ENCODE assay signal across 10 mouse cellular contexts in genomic region chr7:56348528-56348927, GRCm38 (mm10).
DNase-seq lines count a peak whose midpoint lies in the region; ATAC-seq lines count a peak whose summit lies in the region.
"Had no signal": no experiment of that assay in that cellular context is flagged by ENCODE, and none has a peak within 500 bp of the region (broad histone marks: within the 10 kb centered on the region; RNA-seq: fewer than 3 reads in every experiment).

No protein-coding gene starts in this region.

- no peaks in the 10 kb centered on the region for H3K9me3 ChIP-seq in embryonic facial prominence, embryonic 14.5 days (ENCODE audit: control insufficient read depth, low read length)
- no peaks in the 10 kb centered on the region for H3K9me3 ChIP-seq in embryonic facial prominence, embryonic 10.5 days
- H3K9me3 ChIP-seq: megakaryocyte, embryonic 14.5 days had no signal

- no peaks in the 10 kb centered on the region for H3K4me1 ChIP-seq in embryonic facial prominence, embryonic 14.5 days (ENCODE audit: control insufficient read depth, insufficient read depth, low read length)
- no peaks in the 10 kb centered on the region for H3K4me1 ChIP-seq in embryonic facial prominence, embryonic 10.5 days
- H3K4me1 ChIP-seq: megakaryocyte, embryonic 14.5 days had no signal

- H3K27me3 ChIP-seq in embryonic facial prominence, embryonic 14.5 days (replicated peaks; ENCODE audit: control insufficient read depth, insufficient read depth, low read length) = no peaks in the 10 kb centered on the region
- H3K27me3 ChIP-seq in embryonic facial prominence, embryonic 10.5 days (replicated peaks; ENCODE audit: low read depth, poor library complexity, severe bottlenecking) = no peaks in the 10 kb centered on the region
- H3K27me3 ChIP-seq: megakaryocyte, embryonic 14.5 days had no signal

- no peaks in the 10 kb centered on the region for H3K36me3 ChIP-seq in embryonic facial prominence, embryonic 14.5 days (ENCODE audit: control insufficient read depth, insufficient read depth, low read length)
- H3K36me3 ChIP-seq in embryonic facial prominence, embryonic 10.5 days (replicated peaks) = no peaks in the 10 kb centered on the region

- H3K4me3 ChIP-seq in embryonic facial prominence, embryonic 14.5 days (ENCODE audit: low read depth, low read length) = no peak overlapping the region
- no peak overlapping the region for H3K4me3 ChIP-seq in embryonic facial prominence, embryonic 10.5 days
- H3K4me3 ChIP-seq: megakaryocyte, embryonic 14.5 days had no signal

- H3K27ac ChIP-seq in embryonic facial prominence, embryonic 14.5 days (replicated peaks; ENCODE audit: low read depth, low read length) = no peak overlapping the region
- no peak overlapping the region for H3K27ac ChIP-seq in embryonic facial prominence, embryonic 10.5 days (replicated peaks)

- peak; percentile 4 for DNase-seq in embryonic facial prominence, embryonic 14.5 days (ENCODE audit: low spot score)
- no peak for DNase-seq in embryonic facial prominence, embryonic 10.5 days (ENCODE audit: low spot score)
- peak; percentile 21 for DNase-seq in kidney, postnatal 4 days
- no peak for DNase-seq in kidney, adult 9 months
- peak; percentile 7 for DNase-seq in right cerebral cortex, postnatal 4 days
- no peak for DNase-seq in right cerebral cortex, postnatal 36 days (ENCODE audit: low spot score in 2 of 2)
- DNase-seq in retina, postnatal 1 day = peak; percentile 2

- no peak for ATAC-seq in embryonic facial prominence, embryonic 14.5 days (ENCODE audit: low read depth)
- ATAC-seq in granulocyte monocyte progenitor cell, adult 5-6 weeks (replicated peaks; ENCODE audit: poor library complexity, severe bottlenecking) = no peak
- ATAC-seq: activated CD4-positive, CD25-positive, alpha-beta regulatory T cell, adult 4 months had no signal

- H3K4me2 ChIP-seq in embryonic facial prominence, embryonic 14.5 days (ENCODE audit: low read depth, low read length) = no peak overlapping the region

- 53% methylated on average over 3 of the region's 3 CpGs for WGBS in embryonic facial prominence, embryonic 14.5 days
- 53% methylated on average over 3 of the region's 3 CpGs for WGBS in embryonic facial prominence, embryonic 10.5 days

- H3K9ac ChIP-seq in embryonic facial prominence, embryonic 14.5 days (ENCODE audit: low read depth, low read length) = no peak overlapping the region

Comparison
In these comparisons a context has a peak if more than half of its experiments do, and no peak if none do; other contexts are left out.
1. DNase-seq: peak in embryonic facial prominence, embryonic 14.5 days (single experiment), kidney, postnatal 4 days (2 of 2), right cerebral cortex, postnatal 4 days (single experiment) and retina, postnatal 1 day (single experiment); none in embryonic facial prominence, embryonic 10.5 days (single experiment), kidney, adult 9 months (single experiment) and right cerebral cortex, postnatal 36 days (0 of 2).